Mouse (Mus musculus) hematopoietic stem cell, adult 5-6 weeks (primary cell): ENCODE data around the gene Tmem95. TPM values are rescaled to one million over a fixed set of nuclear protein-coding genes. Genes with fewer than 3 reads are reported as not detected.
"Not testable (repeated sequence)": the region's sequence is repeated elsewhere in the genome, so short reads cannot be mapped to it uniquely, and the experiment has no call there.

Source experiments
- ATAC-seq, 2 experiments: fragments of 125-278 bp in 1 of 2; replicated peaks in 1 of 2; 2 replicates each; pipeline ENCODE4 v1.8.0; 2016 to 2017; ENCODE audit warnings: inconsistent platforms in 2 of 2, mild to moderate bottlenecking in 2 of 2, moderate number of reproducible peaks in 2 of 2, low read depth in 1 of 2, moderate TSS enrichment in 1 of 2; ENCODE audit not compliant: low FRiP score in 2 of 2, poor library complexity in 2 of 2, severe bottlenecking in 2 of 2, insufficient read depth in 1 of 2, low TSS enrichment in 1 of 2
- total RNA-seq: library from RNA; stranded (forward); fragments of 172-1452, 232-1000 nt; gene quantifications from 2 replicates; pipeline ENCODE4 v1.2.3, GENCODE M21; 2017

Gene Tmem95
- not detected in 2 replicates for total RNA-seq

DNA sequence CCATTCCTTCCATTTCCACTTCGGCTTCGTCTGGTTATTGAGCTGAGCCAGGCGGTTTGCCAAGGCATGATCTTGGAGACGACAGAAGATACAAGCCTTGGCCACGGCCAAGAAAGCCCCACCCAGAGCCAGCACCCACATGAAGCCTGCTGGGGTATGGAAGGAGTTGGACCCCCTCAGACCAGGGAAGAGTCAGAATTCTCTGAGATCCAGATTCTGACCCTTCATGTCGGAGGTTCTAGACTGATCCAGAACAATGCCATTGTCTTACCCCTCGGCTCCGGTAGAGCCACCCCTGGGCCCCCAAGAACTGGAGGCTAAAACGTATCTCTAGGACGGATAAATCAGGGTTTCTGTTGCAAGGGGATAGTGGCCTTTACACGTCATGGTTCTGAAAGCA lies at the start of gene Tmem95:
TSS of gene Tmem95 (minus strand) at position 141 of the 400 bp plus-strand sequence.
- ATAC-seq: no peak

DNA sequence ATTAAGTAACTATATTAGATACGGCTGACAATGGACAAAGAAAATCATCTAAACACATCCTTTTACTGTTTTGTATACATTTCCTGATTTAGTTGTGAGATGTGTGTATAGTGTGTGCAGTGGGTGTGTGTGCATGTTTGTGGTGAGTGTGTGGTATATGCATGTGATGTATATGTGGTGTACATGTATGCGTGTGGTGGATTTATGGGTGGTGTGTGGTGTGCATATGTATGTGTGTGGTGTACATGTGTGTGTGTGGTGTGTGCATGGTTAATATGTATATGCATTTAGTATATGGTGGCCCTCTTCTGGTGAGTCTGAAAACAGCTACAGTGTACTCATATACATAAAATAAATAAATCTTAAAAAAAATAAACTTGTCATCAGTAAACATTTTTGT lies 49.7 kb upstream of the Tmem95 start:
- no peak for ATAC-seq

DNA sequence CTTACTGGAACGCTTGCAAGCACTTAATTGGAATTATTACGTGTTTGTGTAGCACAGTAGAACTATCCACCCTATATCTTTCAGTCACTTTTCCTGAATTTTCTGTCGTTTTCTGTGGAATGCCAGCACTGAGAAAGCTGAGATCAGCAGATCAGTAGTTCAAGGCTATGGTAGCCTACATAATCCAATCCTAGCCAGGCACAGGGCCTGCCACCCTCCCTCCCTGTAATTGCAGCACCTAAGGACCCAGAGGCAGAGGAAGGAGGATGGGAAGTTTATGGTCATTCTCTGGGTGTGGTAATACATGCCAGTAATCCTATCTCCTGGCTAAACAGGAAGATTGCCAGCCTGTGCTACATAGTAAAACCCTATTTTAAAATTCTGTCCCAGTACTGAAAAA lies 45.0 kb upstream of the Tmem95 start:
- no peak for ATAC-seq

DNA sequence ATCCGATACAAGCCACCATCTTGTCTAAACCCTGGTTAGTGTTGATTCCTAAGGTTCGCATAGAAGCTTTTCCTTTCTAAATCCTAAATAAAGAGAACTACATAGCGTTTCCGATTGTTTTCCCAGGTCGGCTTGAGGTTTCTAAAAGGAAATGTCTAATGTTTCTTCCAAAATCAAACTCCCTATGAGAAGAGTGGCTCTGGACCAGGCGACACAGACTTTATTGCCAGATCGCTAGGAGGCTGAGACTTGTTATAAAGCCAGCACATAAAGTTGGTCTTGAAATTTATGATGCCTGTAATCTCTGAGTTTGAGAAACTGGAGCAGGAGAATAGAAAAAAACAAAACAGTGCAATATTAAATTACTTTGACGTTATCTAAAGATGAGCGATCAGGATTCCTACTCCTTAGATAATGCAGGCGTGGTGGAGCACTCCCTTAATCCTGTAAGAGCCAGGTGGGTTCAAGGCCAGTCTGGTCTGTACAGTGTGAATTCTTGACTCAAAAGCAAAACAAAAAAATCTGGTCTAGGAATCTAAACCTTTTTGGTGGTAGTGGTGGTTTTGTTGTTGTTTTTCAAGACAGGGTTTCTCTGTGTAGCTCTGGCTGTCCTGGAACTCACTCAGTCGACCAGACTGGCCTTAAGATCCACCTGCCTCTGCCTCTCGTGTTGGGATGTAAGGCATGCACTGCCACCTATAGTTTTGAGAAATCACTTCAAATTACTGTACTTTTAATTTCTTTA lies 44.4 kb upstream of the Tmem95 start:
- ATAC-seq: no peak

DNA sequence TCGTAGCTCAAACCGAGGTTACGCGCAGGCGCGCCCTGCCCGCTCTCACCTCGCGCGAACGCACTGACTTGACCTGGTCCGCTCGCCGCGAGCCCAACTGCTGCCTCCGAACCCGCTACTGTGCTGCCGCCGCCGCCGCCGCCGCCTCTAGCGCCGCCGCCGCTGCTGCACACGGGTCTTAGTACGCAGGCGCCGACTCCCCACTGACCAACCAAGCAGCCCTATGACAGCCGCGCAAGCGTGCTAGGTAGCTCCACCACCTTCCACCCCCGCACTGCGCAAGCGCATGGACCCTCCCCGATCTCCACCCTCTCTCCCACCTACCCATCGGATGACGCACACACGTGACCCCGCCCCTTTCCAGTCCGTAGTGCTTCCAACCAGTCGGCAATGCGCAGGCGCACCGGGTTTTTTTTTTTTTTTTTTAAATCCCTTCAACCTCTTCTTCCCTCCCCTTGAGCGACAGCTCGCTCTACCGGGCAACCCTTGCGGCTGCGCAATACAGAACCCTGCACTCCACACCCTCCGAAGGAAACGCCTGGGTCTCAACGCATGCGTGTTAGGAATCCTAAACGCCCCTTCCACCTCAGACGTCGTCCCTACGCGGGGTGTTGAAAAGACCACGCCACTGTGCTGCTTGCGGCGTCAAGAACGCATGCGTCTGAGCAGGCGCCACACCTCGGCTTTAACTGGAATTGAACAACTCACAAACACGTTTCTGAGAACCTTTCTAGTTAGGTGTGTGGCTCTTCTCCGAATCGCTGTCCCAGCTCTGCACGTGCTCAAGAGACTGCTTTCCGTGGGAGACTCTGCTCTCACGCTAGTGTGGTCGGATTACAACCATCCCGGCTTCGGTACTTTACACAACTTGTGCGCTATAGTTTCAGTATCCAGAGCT lies 43.5 kb upstream of the Tmem95 start, which contains the start of gene Eif5a:
TSS of gene Eif5a (minus strand) at position 845 of the 898 bp plus-strand sequence.
- ATAC-seq: peak; percentile 77 to 87

DNA sequence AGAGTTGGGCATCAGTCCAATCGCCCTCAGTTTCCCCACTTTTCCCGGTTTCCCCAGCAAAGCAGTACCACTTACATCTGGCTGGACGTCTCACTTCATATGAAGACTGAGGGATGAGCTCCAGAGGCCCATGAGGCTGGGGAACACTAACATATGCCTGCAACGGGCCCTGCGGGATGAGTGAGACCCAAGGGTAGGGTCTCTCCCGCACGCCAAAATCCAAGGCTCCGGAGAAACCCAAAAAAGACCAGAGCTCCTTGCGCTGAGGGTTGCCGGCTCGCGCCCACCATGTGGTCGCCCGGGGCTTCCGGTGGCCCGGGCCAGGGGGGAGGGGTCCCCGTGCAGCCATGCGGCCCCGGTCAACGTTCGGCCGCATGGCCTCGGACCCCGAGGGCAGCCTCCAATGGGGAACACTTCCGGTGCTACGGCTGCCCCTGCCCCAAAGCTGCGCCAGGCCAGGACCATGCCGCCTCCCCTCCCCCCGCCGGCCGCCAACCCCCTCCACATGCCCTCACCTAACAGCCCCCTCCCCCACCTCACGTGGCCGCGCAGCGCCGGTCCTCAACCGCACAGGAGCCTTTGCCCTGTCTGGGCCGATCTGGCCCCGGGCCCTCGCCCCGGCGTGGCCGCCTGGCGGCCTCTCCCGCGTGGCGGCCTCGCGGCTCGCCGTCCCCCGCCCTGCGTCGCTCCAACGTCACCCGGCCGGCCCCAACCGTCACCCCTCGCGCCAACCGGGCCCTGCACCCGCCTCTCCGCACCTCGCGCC lies 42.6 kb upstream of the Tmem95 start:
- ATAC-seq: no peak; a peak in 1 of 4 replicates

DNA sequence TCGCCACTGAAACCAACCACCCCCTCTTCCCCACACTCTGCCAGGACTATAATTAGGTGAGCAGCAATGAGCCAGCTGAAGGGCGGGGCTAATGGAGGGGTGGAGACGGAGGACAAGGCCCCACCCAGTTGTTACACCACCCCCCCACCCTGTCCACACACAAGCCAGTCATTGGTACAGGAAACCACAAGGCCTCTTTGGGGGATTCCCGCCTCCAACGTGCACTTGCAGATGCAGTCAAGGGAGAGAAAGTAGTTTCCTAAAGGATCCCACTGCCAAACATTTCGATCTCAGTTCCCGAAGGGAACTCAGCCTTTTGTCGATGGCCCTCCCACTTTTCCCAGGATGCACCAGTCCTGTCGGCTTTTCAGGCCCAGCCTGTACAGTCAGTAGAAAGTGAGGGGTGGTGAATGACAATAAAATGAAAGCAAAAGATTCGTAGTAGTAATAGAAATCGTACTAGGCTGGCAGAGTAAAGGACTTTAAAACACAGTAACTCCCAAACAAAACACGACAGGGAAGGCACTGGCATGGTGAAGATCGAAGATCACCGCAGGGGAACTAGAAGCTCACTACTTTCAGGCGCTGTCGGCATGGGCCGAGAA lies 41.9 kb upstream of the Tmem95 start:
- ATAC-seq: peak; percentile 28 to 37

DNA sequence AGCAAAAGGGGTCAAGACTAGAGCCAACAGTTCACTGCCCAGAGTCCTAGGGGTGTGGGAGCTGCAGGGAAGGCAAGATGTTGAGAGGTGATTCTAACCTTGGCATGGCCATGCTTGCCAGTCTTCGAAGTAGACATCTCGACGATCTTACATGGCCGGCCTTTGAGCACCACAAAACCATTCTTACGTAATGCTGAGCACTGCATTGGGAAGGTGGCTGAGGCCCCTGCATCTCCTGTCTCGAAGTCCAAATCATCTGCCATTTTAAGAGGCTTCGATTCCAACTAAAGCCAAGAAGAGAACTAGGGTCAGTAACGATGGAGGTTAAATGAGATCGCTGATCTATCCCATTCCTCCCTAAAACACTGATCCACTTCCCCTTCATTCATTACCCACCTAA lies 41.2 kb upstream of the Tmem95 start:
- ATAC-seq: no peak

DNA sequence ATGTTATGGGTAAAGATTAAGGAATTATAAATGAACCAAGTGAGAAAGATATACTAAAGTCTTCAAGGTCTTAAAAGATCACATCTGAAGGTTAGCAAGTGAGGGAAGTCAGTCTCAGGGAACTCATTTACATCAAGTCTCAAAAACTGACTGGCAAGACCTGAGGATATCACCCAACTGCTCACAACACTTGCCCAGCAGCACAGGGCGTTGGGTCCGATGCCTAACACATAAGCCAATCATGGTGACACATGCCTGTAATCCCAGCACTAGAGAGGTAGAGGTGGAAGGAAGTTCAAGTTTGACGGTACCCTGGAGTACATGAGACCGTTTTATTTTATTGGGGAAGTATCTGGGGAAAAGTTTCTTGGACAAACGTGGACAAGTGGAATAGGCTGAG lies 40.3 kb upstream of the Tmem95 start:
- no peak for ATAC-seq

DNA sequence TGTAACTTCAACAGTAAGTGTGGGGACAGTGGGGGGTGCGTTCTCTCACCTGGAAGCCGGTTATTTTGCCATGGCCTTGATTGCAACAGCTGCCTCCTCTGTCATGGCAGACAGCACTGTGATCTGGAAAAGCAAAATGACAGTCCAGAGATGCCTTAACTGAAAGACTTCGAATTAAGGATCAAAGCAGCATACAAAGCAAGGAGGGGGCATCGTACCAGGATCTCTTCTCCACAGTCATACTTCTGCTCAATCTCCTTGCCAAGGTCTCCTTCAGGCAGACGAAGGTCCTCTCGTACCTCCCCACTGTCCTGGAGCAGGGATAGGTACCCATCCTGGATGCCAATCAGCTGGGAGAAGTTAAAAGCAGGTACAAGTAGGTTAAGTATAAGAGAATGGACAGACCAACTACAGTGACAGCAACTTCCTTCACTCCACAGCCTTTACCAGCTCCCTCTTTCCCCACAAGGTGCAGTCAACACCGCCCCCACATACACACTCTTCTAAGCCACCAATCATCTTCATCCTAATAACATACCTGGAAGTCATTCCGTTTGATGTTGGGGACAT lies 39.6 kb upstream of the Tmem95 start:
- ATAC-seq: no peak

DNA sequence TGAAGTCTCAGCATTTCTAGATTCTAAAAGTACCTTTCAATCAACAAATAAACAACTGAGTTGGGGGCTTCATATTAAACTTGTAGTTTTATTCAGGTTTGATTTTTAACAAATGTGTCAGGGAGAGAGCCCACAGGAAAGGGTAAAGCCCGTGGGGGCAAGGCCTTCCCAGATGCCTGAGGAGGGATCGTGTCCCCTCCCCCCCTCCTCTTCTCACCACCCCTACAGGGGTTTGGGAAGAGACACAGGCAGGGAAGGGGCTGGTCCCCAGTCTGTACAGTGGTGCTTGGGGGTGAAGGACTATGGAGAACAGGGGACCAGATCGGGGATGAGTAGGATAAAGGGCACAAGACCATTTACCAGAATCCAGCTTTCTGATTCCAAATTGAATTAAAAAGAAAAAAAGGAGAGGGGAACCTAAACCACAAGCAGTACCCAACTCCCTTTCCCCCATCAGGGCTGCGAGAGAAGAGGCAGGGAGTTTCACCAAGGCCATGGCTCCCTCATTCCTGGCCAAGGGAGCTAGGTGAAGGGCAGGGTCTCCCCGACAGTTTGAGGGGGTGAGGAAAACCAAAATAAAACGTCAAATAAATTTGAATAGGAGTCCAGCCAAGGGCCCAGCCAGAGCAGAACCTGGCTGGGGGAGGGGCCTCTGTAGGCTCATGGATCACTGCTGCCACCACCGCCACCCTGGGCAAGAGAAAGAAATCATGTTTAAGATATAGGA lies 39.0 kb upstream of the Tmem95 start:
- ATAC-seq: not testable (repeated sequence)

DNA sequence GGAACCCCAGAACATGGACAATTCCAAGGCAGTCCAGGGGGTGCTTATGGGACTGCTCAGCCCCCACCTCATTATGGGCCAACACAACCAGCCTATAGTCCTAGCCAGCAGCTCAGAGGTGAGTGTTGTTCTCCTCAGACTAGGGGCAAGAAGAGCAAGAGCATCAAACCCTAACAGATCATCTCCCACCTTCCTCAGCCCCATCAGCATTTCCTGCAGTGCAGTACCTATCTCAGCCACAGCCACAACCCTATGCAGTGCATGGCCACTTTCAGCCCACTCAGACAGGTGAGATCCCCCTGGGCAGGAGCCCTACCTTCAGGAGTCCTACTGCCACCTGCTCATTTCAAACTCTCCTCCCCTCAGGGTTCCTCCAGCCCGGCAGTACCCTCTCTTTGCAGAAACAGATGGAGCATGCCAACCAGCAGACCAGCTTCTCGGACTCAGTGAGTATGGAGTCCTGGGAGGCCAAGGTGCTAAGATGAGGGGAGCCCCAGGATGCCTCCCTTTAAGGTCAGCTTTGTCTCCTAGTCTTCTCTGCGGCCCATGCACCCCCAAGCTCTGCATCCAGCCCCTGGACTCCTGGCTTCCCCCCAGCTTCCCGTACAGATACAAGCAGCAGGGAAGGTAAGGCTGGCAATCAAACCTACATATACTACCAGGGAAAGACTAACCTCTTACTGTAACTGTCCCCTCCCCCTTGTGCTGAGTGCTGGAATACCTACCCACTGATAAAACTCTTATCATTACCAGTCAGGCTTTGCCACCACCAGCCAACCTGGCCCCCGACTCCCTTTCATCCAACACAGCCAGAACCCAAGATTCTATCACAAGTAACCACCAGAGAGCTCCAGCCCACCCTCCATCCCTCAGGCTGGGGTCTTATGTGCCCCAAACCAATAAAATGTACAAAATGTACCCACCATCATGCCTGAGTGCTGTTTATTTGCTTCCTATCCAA lies 38.1 kb upstream of the Tmem95 start:
- ATAC-seq: no peak

DNA sequence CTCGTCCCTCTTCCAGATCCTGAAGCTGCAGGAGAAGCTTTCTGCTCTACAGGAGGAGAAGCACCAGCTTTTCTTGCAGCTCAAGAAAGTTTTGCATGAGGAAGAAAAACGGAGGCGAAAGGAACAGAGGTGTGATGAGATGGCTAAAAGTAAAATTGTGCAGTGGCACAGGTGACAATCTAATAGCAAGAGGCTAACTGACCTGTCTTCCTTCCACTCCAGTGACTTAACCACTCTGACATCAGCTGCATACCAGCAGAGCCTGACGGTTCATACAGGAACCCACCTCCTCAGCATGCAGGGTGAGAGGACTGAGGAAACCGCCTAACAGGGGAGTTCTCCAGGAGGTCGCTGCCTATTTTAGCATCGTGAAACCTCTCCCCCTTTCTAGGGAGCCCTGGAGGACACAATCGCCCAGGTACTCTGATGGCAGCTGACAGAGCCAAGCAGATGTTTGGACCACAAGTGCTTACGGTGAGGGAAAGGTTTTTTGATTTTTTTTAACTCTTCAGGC lies 37.2 kb upstream of the Tmem95 start:
- no peak for ATAC-seq

DNA sequence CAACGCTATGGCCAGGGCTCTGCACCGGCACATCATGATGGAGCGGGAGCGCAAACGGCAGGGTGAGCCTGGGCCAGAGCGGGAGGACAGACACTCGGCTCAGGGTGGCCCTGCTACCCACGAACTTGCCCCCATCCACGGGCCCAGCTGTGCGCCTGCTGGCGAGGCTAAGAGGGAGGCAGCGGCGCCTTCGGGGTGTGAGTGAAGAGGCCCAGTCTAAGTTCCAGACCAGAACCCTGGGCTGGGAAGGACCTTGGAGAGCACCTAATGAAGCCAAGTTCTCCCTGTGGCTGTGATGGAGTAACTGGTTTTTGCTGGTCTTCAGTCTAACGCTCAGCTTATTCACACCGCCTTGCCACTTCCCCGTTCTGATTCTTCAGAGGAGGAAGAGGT lies 36.5 kb upstream of the Tmem95 start:
- no peak for ATAC-seq

DNA sequence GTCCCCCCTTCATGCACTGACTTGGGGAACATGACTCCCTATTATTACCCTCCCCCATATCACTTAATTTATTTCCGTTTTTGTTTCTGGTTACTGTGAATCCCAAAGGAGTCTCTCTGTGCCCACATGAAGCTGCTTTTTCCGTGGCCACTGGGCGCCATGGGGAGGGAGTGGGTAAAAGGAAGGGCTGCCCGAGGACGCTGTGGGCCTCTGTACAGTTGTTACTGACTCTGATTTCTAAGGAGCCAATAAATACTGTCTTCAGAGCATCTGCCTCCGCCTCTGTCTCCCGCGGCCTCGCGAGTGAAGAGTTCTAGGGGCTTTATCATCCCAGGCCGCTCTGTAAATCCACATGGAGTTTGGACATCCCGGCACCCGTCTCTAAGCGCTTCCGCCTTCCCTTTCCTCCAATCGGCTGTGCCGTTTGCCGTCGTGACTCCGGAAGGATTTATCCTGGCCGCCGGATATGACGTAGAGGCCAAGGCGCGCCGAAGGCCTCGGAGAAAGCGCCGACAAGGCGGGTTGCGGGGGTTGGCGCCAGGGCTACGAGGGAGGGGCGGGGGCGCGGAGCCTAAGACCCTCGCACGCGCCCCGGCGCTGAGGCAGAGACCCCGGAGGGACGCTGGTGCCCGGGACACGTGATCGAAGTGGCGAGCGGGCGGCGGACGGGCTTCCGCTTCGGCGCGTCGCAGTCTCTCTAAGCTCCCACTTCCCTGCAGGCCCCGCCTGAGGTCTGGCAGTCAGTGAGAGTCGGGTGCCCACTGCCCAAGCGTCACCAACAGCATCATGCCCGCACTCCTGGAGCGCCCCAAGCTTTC lies 35.9 kb upstream of the Tmem95 start, which contains the start of gene Gps2:
TSS of gene Gps2 (plus strand) at position 335 of the 818 bp plus-strand sequence.
- ATAC-seq: peak; percentile 80 to 87
